ENCODE assay signal across 17 mouse cellular contexts in genomic region chr19:53538796-53539195, GRCm38 (mm10). TPM values are rescaled to one million over a fixed set of nuclear protein-coding genes. Genes with fewer than 3 reads are reported as not detected.
A peak's percentile ranks its signal among the peaks of the same experiment; 100 is the strongest.
DNase-seq lines count a peak whose midpoint lies in the region; ATAC-seq and TF ChIP-seq lines count a peak whose summit lies in the region.
"Had no signal": no experiment of that assay in that cellular context is flagged by ENCODE, and none has a peak within 500 bp of the region (broad histone marks: within the 10 kb centered on the region; RNA-seq: fewer than 3 reads in every experiment).

No protein-coding gene starts in this region.

- no peak overlapping the region for H3K9ac ChIP-seq in stomach, embryonic 15.5 days
- no peak overlapping the region for H3K9ac ChIP-seq in liver, embryonic 11.5 days (ENCODE audit: low read depth, low read length)
- H3K9ac ChIP-seq in liver, embryonic 12.5 days: no peak overlapping the region
- H3K9ac ChIP-seq: embryonic facial prominence, embryonic 15.5 days; hindbrain, embryonic 12.5 days; liver, postnatal 0 days; neural tube, embryonic 13.5 days had no signal

- H3K4me3 ChIP-seq in lung, adult 2 months (replicated peaks; ENCODE audit: extremely low read depth, low read depth, low read length): no peak overlapping the region
- no peak overlapping the region for H3K4me3 ChIP-seq in stomach, embryonic 15.5 days (replicated peaks)
- H3K4me3 ChIP-seq in liver, embryonic 11.5 days (ENCODE audit: low read depth, low read length): no peak overlapping the region
- no peak overlapping the region for H3K4me3 ChIP-seq in liver, embryonic 12.5 days
- H3K4me3 ChIP-seq: embryonic facial prominence, embryonic 15.5 days; hindbrain, embryonic 12.5 days; neural tube, embryonic 13.5 days had no signal

- ATAC-seq in granulocyte monocyte progenitor cell, adult 5-6 weeks (replicated peaks; ENCODE audit: poor library complexity, severe bottlenecking): peak; percentile 66
- no peak for ATAC-seq in stomach, embryonic 15.5 days (ENCODE audit: insufficient read depth, low FRiP score, low read depth)
- ATAC-seq in liver, embryonic 11.5 days (replicated peaks; ENCODE audit: low FRiP score): no peak
- ATAC-seq in liver, embryonic 12.5 days: no peak
- ATAC-seq: forebrain, embryonic 14.5 days; liver, postnatal 0 days had no signal

- H3K9me3 ChIP-seq in stomach, embryonic 15.5 days: no peaks in the 10 kb centered on the region
- H3K9me3 ChIP-seq in liver, embryonic 11.5 days (ENCODE audit: control insufficient read depth, low read length): no peaks in the 10 kb centered on the region
- H3K9me3 ChIP-seq in liver, embryonic 12.5 days (replicated peaks): no peaks in the 10 kb centered on the region
- H3K9me3 ChIP-seq: embryonic facial prominence, embryonic 15.5 days; hindbrain, embryonic 12.5 days; neural tube, embryonic 13.5 days had no signal

- no peaks in the 10 kb centered on the region for H3K27me3 ChIP-seq in stomach, embryonic 15.5 days (replicated peaks)
- no peaks in the 10 kb centered on the region for H3K27me3 ChIP-seq in liver, embryonic 11.5 days (replicated peaks; ENCODE audit: control insufficient read depth, insufficient read depth, low read length)
- no peaks in the 10 kb centered on the region; the same call in 1 of the 2 replicates for H3K27me3 ChIP-seq in liver, embryonic 12.5 days (replicated peaks)
- H3K27me3 ChIP-seq: embryonic facial prominence, embryonic 15.5 days; neural tube, embryonic 13.5 days had no signal

- H3K4me1 ChIP-seq in lung, adult 2 months (ENCODE audit: control insufficient read depth, insufficient read depth, low read length): peaks cover 2% of the 10 kb centered on the region; the same call in 1 of the 2 replicates
- no peaks in the 10 kb centered on the region for H3K4me1 ChIP-seq in stomach, embryonic 15.5 days
- H3K4me1 ChIP-seq in liver, embryonic 11.5 days (replicated peaks; ENCODE audit: control insufficient read depth, insufficient read depth, low read length): no peaks in the 10 kb centered on the region
- H3K4me1 ChIP-seq in liver, embryonic 12.5 days: 0 out of 2 replicates have a peak, but pooled peaks cover 2% of the 10 kb centered on the region
- H3K4me1 ChIP-seq: hindbrain, embryonic 12.5 days had no signal

- peak; percentile 64 to 75 for DNase-seq in lung, adult 18-20 months
- DNase-seq in lung, adult 2 months: no peak
- peak; percentile 39 to 61 for DNase-seq in kidney, postnatal 4 days
- DNase-seq in liver, embryonic 11.5 days (ENCODE audit: low spot score): no peak
- DNase-seq in adrenal gland, postnatal 25 days: no peak
- DNase-seq: left cerebral cortex, postnatal 4 days; liver, postnatal 0 days; midbrain, embryonic 14.5 days; thymus, adult 2 months had no signal

- no peak for TF ChIP-seq CTCF in lung, adult 2 months (IDR thresholded peaks at IDR 0.05; ENCODE audit: insufficient read depth, low read length)

- H3K27ac ChIP-seq in stomach, embryonic 15.5 days: 0 out of 2 replicates have a peak overlapping the region, but pooled peaks have one; percentile 7
- no peak overlapping the region for H3K27ac ChIP-seq in liver, embryonic 11.5 days (ENCODE audit: low read depth, low read length)
- H3K27ac ChIP-seq in liver, embryonic 12.5 days: no peak overlapping the region
- H3K27ac ChIP-seq: embryonic facial prominence, embryonic 15.5 days; hindbrain, embryonic 12.5 days; neural tube, embryonic 13.5 days had no signal

- no peak overlapping the region for H3K4me2 ChIP-seq in stomach, embryonic 15.5 days
- H3K4me2 ChIP-seq in liver, embryonic 11.5 days: no peak overlapping the region
- H3K4me2 ChIP-seq in liver, embryonic 12.5 days: no peak overlapping the region
- H3K4me2 ChIP-seq: embryonic facial prominence, embryonic 15.5 days; heart, embryonic 11.5 days; hindbrain, embryonic 12.5 days; neural tube, embryonic 13.5 days had no signal

- no peaks in the 10 kb centered on the region for H3K36me3 ChIP-seq in stomach, embryonic 15.5 days
- H3K36me3 ChIP-seq in liver, embryonic 11.5 days (ENCODE audit: control insufficient read depth, insufficient read depth, low read length): 0 out of 2 replicates have a peak, but pooled peaks cover 4% of the 10 kb centered on the region
- peaks cover 37% of the 10 kb centered on the region for H3K36me3 ChIP-seq in liver, embryonic 12.5 days
- H3K36me3 ChIP-seq: embryonic facial prominence, embryonic 15.5 days; hindbrain, embryonic 12.5 days; neural tube, embryonic 13.5 days had no signal

- no peak for TF ChIP-seq POLR2A in lung, adult 2 months (IDR thresholded peaks at IDR 0.05; ENCODE audit: borderline replicate concordance, extremely low read depth, low read depth, low read length)

- 54% methylated on average over 5 of the region's 5 CpGs for WGBS in lung, adult 2 months
- 67% methylated on average over 5 of the region's 5 CpGs for WGBS in stomach, embryonic 15.5 days
- WGBS in liver, embryonic 11.5 days: 72% methylated on average over 5 of the region's 5 CpGs
- 50% methylated on average over 5 of the region's 5 CpGs for WGBS in liver, embryonic 12.5 days (ENCODE audit: insufficient replicate concordance)

RNA-seq across cellular contexts. Expression of gene Dusp5, which starts 9.9 kb away (rescaled TPM):
- polyA plus RNA-seq in lung, adult 2 months (2012; rRNA removed): 10.4 and 14.0 TPM in 2 replicates
- total RNA-seq in granulocyte monocyte progenitor cell, adult 5-6 weeks (2014; fragmentation: Nextera tagmentation): 1.5 and 4.0 TPM in 2 replicates
- 4.2 TPM in 2 replicates for total RNA-seq in granulocyte monocyte progenitor cell, adult 5-6 weeks (2017)
- polyA plus RNA-seq in stomach, embryonic 15.5 days (2015; fragmentation: Nextera tagmentation; extraction: Ambion mirVana): 7.2 and 7.4 TPM in 2 replicates
- 6.7 TPM in 2 replicates for polyA plus RNA-seq in liver, embryonic 11.5 days (2014; fragmentation: Nextera tagmentation; extraction: Ambion mirVana)
- total RNA-seq in adrenal gland, postnatal 25 days (2021): 6.0 and 11.3 TPM in 2 replicates
- 5.7 and 5.9 TPM in 2 replicates for polyA plus RNA-seq in liver, embryonic 12.5 days (2016; fragmentation: Nextera tagmentation; extraction: Ambion mirVana)

RNA-seq across cellular contexts. Expression of gene Nutf2-ps1, which starts 50.1 kb away (rescaled TPM):
- polyA plus RNA-seq in lung, adult 2 months (2012; rRNA removed): 74.5 and 92.3 TPM in 2 replicates
- total RNA-seq in granulocyte monocyte progenitor cell, adult 5-6 weeks (2014; fragmentation: Nextera tagmentation): 56.0 and 61.3 TPM in 2 replicates
- total RNA-seq in granulocyte monocyte progenitor cell, adult 5-6 weeks (2017): 142 and 145 TPM in 2 replicates
- 377 and 407 TPM in 2 replicates for polyA plus RNA-seq in stomach, embryonic 15.5 days (2015; fragmentation: Nextera tagmentation; extraction: Ambion mirVana)
- polyA plus RNA-seq in liver, embryonic 11.5 days (2014; fragmentation: Nextera tagmentation; extraction: Ambion mirVana): 400 and 410 TPM in 2 replicates
- total RNA-seq in adrenal gland, postnatal 25 days (2021): 52.6 and 90.3 TPM in 2 replicates
- 289 and 313 TPM in 2 replicates for polyA plus RNA-seq in liver, embryonic 12.5 days (2016; fragmentation: Nextera tagmentation; extraction: Ambion mirVana)

Comparison
In these comparisons a context has a peak if more than half of its experiments do, and no peak if none do; other contexts are left out.
1. DNase-seq: peak in lung, adult 18-20 months (2 of 2) and kidney, postnatal 4 days (2 of 2); none in lung, adult 2 months (single experiment), liver, embryonic 11.5 days (single experiment) and adrenal gland, postnatal 25 days (single experiment).